Mouse (Mus musculus) midbrain, postnatal 0 days (tissue): ENCODE results near the gene F13b. TPM values are rescaled to one million over a fixed set of nuclear protein-coding genes. Genes with fewer than 3 reads are reported as not detected.

ENCODE experiments used
- ATAC-seq: fragments of 200-750 bp; cut with Nextera tagmentation; 2 replicates; pipeline ENCODE4 v1.8.0; 2017; ENCODE audit warnings: moderate number of reproducible peaks, mild to moderate bottlenecking, moderate TSS enrichment, moderate library complexity; ENCODE audit not compliant: low FRiP score
- DNase-seq: peaks from one replicate; pipeline ENCODE4 v3.0.0-alpha.2; 2015; ENCODE audit warnings: low spot score
- H3K27ac ChIP-seq: fragments of 300-500 bp; sonication (generic); 2 replicates; pipeline ENCODE4 v1.5.1; 2014; ENCODE audit warnings: low read depth, mild to moderate bottlenecking, low read length, mixed read lengths
- H3K27me3 ChIP-seq: fragments of 300-500 bp; sonication (generic); 2 replicates; pipeline ENCODE4 v1.6.1; 2014; ENCODE audit warnings: low read length, control low read depth, mixed read lengths; ENCODE audit not compliant: insufficient read depth
- H3K36me3 ChIP-seq: fragments of 300-500 bp; sonication (generic); 2 replicates; pipeline ENCODE4 v1.6.1; 2014; ENCODE audit warnings: low read length, control low read depth, mixed read lengths; ENCODE audit not compliant: insufficient read depth
- H3K4me1 ChIP-seq: fragments of 300-500 bp; sonication (generic); 2 replicates; pipeline ENCODE4 v1.6.1; 2014; ENCODE audit warnings: mild to moderate bottlenecking, control low read depth, antibody characterized with exemption, low read length, mixed read lengths; ENCODE audit not compliant: insufficient read depth
- H3K4me2 ChIP-seq: fragments of 300-500 bp; sonication (generic); 2 replicates; pipeline ENCODE4 v1.6.1; 2014; ENCODE audit warnings: low read depth, mild to moderate bottlenecking, low read length, mixed read lengths; ENCODE audit not compliant: poor library complexity, severe bottlenecking
- H3K4me3 ChIP-seq: fragments of 300-500 bp; sonication (generic); 2 replicates; pipeline ENCODE4 v1.5.1; 2014; ENCODE audit warnings: low read depth, mild to moderate bottlenecking, low read length, moderate library complexity
- H3K9ac ChIP-seq: fragments of 300-500 bp; sonication (generic); replicated peaks from 2 replicates; pipeline ENCODE4 v1.6.1; 2014; ENCODE audit warnings: mild to moderate bottlenecking, low read length, moderate library complexity, mixed read lengths; ENCODE audit not compliant: poor library complexity, severe bottlenecking
- H3K9me3 ChIP-seq: fragments of 300-500 bp; sonication (generic); 2 replicates; pipeline ENCODE4 v1.6.1; 2016; ENCODE audit warnings: low read length, control low read depth
- CTCF ChIP-seq: IDR thresholded peaks from 2 replicates; pipeline ENCODE4 v1.5.1; 2016; ENCODE audit warnings: antibody characterized with exemption, mild to moderate bottlenecking
- WGBS: fragments of 180-500 bp; shearing (Covaris S2); extraction: QIAGEN DNeasy Blood & Tissue Kit; methylation state at CpG from one replicate; pipeline ENCODE4 v1.1.7; 2014; 5-methylcytosine and 5-hydroxymethylcytosine counted together
- polyA plus RNA-seq: library from polyadenylated mRNA; unstranded; fragments of >200 nt; fragmentation: Nextera tagmentation; extraction: Ambion mirVana; gene quantifications from 2 replicates; pipeline ENCODE4 v1.2.1, GENCODE M21; 2015
- total RNA-seq: library from RNA; depleted of rRNA; stranded (reverse); fragments of >200 nt; gene quantifications from 2 replicates; pipeline ENCODE4 v1.2.3, GENCODE M21; 2014

F13b gene
- total and polyA plus RNA-seq, 2 experiments from 2014 or later: not detected

DNA sequence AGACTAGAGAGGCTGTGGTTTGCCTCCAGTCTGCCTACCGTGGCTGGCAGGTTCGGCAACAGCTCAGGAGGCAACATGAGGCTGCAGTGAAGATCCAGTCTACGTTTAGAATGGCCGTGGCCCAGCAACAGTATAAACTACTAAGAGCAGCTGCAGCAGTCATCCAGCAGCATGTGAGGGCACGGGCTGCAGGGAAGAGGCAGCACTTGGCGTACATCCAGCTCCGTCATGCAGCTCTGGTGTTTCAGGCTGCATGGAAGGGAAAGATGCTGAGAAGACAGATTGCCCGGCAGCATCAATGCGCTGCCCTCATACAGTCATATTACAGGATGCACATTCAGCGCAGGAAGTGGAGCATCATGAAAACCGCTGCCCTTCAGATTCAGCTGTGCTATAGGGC, 22.6 kb upstream of the F13b start:
- Histone ChIP-seq H3K27ac (no peak overlapping the region), H3K9ac (no peak overlapping the region), H3K9me3 (no peaks in the 10 kb centered on the region), H3K36me3 (no peaks in the 10 kb centered on the region), H3K4me1 (0 out of 2 replicates have a peak, but pooled peaks cover 5% of the 10 kb centered on the region), H3K4me3 (no peak overlapping the region), H3K4me2 (no peak overlapping the region), H3K27me3 (no peaks in the 10 kb centered on the region)
- DNase-seq: peak; percentile 37
- 88% methylated on average over 11 of the region's 11 CpGs for WGBS
- no peak for TF ChIP-seq CTCF
- ATAC-seq: no peak

GRCm38 (mm10) chr1:139480246-139480645, 21.3 kb upstream of the F13b start:
- Histone ChIP-seq H3K9ac (no peak overlapping the region), H3K9me3 (no peaks in the 10 kb centered on the region), H3K4me1 (0 out of 2 replicates have a peak, but pooled peaks cover 5% of the 10 kb centered on the region), H3K27ac (no peak overlapping the region), H3K4me3 (no peak overlapping the region), H3K4me2 (no peak overlapping the region), H3K36me3 (no peaks in the 10 kb centered on the region), H3K27me3 (no peaks in the 10 kb centered on the region)
- WGBS: 90% methylated on average over 8 of the region's 8 CpGs
- TF ChIP-seq CTCF: peak; percentile 39; the same call in 1 of the 2 replicates
- no peak for ATAC-seq
- peak; percentile 3 for DNase-seq

DNA sequence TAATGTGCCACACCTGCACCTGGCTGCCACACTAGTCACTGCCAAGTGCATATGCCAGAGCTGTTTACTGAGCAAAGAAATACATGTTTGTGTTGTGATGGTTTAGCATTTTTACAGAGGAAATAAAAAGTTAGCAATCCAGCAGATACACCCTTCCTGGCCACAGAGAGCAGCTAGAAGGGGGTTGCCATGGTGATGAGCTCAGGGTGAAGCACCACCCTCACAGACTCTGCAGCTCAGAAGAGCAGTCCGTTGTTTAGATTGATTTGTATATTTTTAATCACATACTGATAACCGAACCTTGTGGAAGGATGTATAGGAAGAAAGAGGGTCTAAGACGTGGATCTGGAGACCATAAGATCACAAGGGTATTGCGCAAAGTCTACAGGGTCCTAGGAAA, 20.4 kb upstream of the F13b start:
- H3K36me3 ChIP-seq: no peaks in the 10 kb centered on the region
- WGBS: 76% methylated on average over 4 of the region's 4 CpGs
- no peak overlapping the region for H3K4me2 ChIP-seq
- no peaks in the 10 kb centered on the region for H3K9me3 ChIP-seq
- ATAC-seq (peak; percentile 73; the same call in 1 of the 2 replicates), DNase-seq (peak; percentile 22)
- H3K27me3 ChIP-seq: no peaks in the 10 kb centered on the region
- H3K4me1 ChIP-seq: 0 out of 2 replicates have a peak, but pooled peaks cover 5% of the 10 kb centered on the region
- no peak overlapping the region for H3K27ac ChIP-seq
- H3K9ac ChIP-seq: no peak overlapping the region
- H3K4me3 ChIP-seq: no peak overlapping the region
- TF ChIP-seq CTCF: no peak

DNA sequence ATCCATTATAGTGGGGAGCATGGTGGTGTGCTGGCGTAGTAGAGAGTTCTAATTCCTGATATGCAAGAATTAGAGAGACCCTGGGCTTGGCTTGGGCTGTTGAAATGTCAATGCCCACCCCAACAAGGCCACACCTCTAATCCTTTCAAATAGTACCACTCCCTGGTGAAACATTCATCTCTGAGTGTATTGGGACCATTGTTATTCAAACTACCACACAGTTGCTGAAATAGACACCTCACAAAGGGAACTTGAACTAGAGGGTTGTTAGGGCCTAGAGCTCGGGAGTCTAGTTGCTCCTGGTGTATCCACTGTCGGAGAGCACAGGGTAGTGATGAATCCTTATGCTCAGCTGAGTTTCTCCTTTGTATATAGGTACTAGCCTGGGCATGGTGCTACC, 6.9 kb upstream of the F13b start:
- TF ChIP-seq CTCF: no peak
- H3K27me3 ChIP-seq: no peaks in the 10 kb centered on the region

DNA sequence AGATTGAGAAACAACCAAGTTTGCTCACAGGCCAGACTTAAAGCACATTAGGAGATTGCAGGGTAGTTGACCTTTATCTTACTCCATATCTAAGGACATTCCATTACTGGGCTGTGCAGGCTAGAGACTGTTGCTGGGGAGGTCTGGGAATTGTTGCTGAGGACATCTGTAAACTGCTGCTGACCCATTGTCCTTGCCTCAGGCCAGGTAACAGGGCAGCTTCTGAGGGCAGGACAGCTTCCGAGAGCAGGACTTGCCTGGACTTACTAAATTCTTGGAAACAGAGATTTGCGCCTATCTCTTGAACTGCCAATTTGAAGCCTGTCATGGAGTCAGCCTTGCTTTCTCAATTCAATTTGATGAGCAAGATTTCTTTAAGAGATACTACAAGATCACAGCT, 6.1 kb upstream of the F13b start:
- Histone ChIP-seq H3K27me3 (no peaks in the 10 kb centered on the region), H3K9ac (no peak overlapping the region), H3K9me3 (no peaks in the 10 kb centered on the region), H3K36me3 (no peaks in the 10 kb centered on the region), H3K27ac (no peak overlapping the region), H3K4me3 (no peak overlapping the region), H3K4me1 (no peaks in the 10 kb centered on the region), H3K4me2 (no peak overlapping the region)
- ATAC-seq: no peak
- DNase-seq: no peak
- 92% methylated on average over 2 of the region's 2 CpGs for WGBS
- no peak for TF ChIP-seq CTCF

More for the DNA sequence above, 6.9 kb upstream of the F13b start:
- no peak overlapping the region for H3K4me3 ChIP-seq
- H3K9me3 ChIP-seq: no peaks in the 10 kb centered on the region
- no peaks in the 10 kb centered on the region for H3K36me3 ChIP-seq
- no peak overlapping the region for H3K27ac ChIP-seq
- no peak overlapping the region for H3K4me2 ChIP-seq
- no peak for ATAC-seq
- DNase-seq: no peak
- no peak overlapping the region for H3K9ac ChIP-seq
- H3K4me1 ChIP-seq: no peaks in the 10 kb centered on the region
- WGBS: 60% methylated on average over 3 of the region's 3 CpGs

- H3K27me3 ChIP-seq: no peaks in the 10 kb centered on the region
- DNase-seq (no peak), ATAC-seq (no peak)
- no peaks in the 10 kb centered on the region for H3K9me3 ChIP-seq
- no peaks in the 10 kb centered on the region for H3K4me1 ChIP-seq
- H3K36me3 ChIP-seq: no peaks in the 10 kb centered on the region
- H3K4me2 ChIP-seq: no peak overlapping the region
- no peak overlapping the region for H3K9ac ChIP-seq
- no peak overlapping the region for H3K27ac ChIP-seq
- H3K4me3 ChIP-seq: no peak overlapping the region
- no peak for TF ChIP-seq CTCF
- 88% methylated on average over 3 of the region's 3 CpGs for WGBS
Measured at GRCm38 (mm10) chr1:139496212-139496611, 5.3 kb upstream of the F13b start.
